Mouse (Mus musculus): ENCODE measurements at regions not wholly inside any gene's neighbourhood (a gene's known extent, or its start where the extent isn't known, plus 50 kb on each side); places are given as distances from the start of the nearest gene placed in this dataset.

DNA sequence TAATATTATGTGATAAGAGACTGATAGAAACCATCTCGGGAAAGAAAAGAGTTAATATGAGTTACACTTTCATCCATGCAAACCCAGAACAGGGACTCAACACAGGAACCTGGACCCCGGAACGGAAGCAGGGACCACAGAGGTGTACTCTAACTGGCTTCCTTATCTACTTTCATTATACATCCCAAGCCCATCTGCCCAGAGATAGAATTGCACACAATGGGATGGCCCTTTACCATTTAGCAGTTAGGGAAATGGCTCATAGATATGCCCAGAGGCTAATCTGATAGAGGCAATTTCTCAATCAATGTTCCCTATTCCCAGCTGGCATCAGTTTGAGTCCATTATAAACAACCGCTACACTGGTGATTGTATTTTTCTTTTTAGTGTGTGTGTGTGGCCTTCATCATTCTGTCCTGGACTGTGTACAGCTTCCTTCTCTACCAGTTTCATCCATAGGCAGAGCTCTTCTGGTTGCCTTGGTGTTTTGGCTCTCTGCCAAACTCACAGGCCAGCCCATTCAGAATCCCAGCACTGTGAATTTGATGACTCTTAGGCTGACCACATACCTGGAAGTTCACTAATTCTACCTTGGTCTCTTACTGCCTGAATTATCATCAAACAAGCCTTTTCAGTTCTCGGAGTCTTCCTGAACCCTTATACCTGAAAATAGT lies 594.1 kb downstream of the Trib2 start:
- ATAC-seq (replicated peaks; ENCODE audit: insufficient number of reproducible peaks, low FRiP score, low TSS enrichment, low read depth): no peak
- 92% methylated on average over 5 of the region's 5 CpGs for WGBS
- no peak overlapping the region for H3K27ac ChIP-seq (replicated peaks; ENCODE audit: low read depth, low read length)

DNA sequence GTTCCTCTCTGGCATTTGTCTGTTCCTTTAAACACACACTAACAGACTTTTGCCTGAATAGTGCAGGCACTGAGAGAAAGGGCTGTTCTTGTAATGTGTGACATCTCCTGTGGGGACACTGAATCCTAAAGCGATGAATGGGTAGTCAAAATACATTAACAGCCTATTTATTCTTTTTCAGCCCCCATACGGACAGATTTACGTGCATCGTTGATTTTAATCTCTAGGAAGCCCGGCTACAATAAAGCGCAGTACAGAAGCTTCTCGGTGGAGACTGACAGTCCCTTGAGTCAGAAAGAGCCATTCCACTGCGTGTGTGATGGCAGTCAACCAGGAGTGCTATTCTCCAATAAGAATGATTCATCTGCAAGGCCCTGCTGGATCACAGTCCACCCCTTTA lies 598.2 kb downstream of the Trib2 start:
- Histone ChIP-seq H3K4me1 (ENCODE audit: control insufficient read depth, insufficient read depth, low read length) (no peaks in the 10 kb centered on the region), H3K4me2 (ENCODE audit: low read depth, low read length) (no peak overlapping the region), H3K27me3 (ENCODE audit: control insufficient read depth, insufficient read depth, low read length) (no peaks in the 10 kb centered on the region), H3K27ac (replicated peaks; ENCODE audit: low read depth, low read length) (no peak overlapping the region), H3K36me3 (replicated peaks; ENCODE audit: control insufficient read depth, insufficient read depth, low read depth, low read length) (no peaks in the 10 kb centered on the region), H3K9ac (replicated peaks; ENCODE audit: low read length) (no peak overlapping the region), H3K4me3 (ENCODE audit: low read depth, low read length) (no peak overlapping the region), H3K9me3 (replicated peaks; ENCODE audit: control insufficient read depth, low read length) (no peaks in the 10 kb centered on the region)
- DNase-seq (ENCODE audit: low spot score) (no peak), ATAC-seq (replicated peaks; ENCODE audit: insufficient number of reproducible peaks, low FRiP score, low TSS enrichment, low read depth) (no peak)
- 81% methylated on average over 8 of the region's 8 CpGs for WGBS

More for the DNA sequence above, 594.1 kb downstream of the Trib2 start:
- H3K4me2 ChIP-seq (ENCODE audit: low read depth, low read length): no peak overlapping the region
- H3K9me3 ChIP-seq (replicated peaks; ENCODE audit: control insufficient read depth, low read length): no peaks in the 10 kb centered on the region
- no peak overlapping the region for H3K4me3 ChIP-seq (ENCODE audit: low read depth, low read length)
- no peaks in the 10 kb centered on the region for H3K36me3 ChIP-seq (replicated peaks; ENCODE audit: control insufficient read depth, insufficient read depth, low read depth, low read length)
- no peaks in the 10 kb centered on the region for H3K27me3 ChIP-seq (ENCODE audit: control insufficient read depth, insufficient read depth, low read length)
- no peaks in the 10 kb centered on the region for H3K4me1 ChIP-seq (ENCODE audit: control insufficient read depth, insufficient read depth, low read length)
- no peak overlapping the region for H3K9ac ChIP-seq (replicated peaks; ENCODE audit: low read length)
- no peak for DNase-seq (ENCODE audit: low spot score)

DNA sequence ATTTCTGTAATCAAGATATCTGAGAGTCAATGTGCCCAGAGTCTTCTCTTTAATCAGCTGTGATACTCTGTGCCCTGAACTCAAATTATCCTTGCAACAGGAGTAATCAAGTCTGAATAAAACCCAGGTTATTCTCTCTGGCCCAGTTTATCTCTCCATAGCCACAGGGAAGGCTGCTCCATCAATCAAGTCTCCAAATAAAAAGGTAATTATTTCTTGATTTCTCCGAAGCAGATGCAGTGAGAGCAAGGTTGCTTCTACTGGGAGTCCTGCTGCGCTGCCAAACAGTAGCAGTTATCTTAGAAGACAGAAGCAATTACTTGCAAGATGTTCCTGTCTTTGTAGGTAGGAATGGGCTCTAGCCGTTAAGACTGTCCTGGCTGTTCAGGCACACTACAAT lies 600.5 kb downstream of the Trib2 start:
- Histone ChIP-seq H3K4me2 (ENCODE audit: low read depth, low read length) (no peak overlapping the region), H3K27me3 (ENCODE audit: control insufficient read depth, insufficient read depth, low read length) (no peaks in the 10 kb centered on the region), H3K4me3 (ENCODE audit: low read depth, low read length) (no peak overlapping the region), H3K4me1 (ENCODE audit: control insufficient read depth, insufficient read depth, low read length) (no peaks in the 10 kb centered on the region), H3K9ac (replicated peaks; ENCODE audit: low read length) (no peak overlapping the region), H3K36me3 (replicated peaks; ENCODE audit: control insufficient read depth, insufficient read depth, low read depth, low read length) (no peaks in the 10 kb centered on the region), H3K27ac (replicated peaks; ENCODE audit: low read depth, low read length) (no peak overlapping the region), H3K9me3 (replicated peaks; ENCODE audit: control insufficient read depth, low read length) (no peaks in the 10 kb centered on the region)
- 70% methylated on average over 3 of the region's 3 CpGs for WGBS
- ATAC-seq (replicated peaks; ENCODE audit: insufficient number of reproducible peaks, low FRiP score, low TSS enrichment, low read depth) (no peak), DNase-seq (ENCODE audit: low spot score) (no peak)

DNA sequence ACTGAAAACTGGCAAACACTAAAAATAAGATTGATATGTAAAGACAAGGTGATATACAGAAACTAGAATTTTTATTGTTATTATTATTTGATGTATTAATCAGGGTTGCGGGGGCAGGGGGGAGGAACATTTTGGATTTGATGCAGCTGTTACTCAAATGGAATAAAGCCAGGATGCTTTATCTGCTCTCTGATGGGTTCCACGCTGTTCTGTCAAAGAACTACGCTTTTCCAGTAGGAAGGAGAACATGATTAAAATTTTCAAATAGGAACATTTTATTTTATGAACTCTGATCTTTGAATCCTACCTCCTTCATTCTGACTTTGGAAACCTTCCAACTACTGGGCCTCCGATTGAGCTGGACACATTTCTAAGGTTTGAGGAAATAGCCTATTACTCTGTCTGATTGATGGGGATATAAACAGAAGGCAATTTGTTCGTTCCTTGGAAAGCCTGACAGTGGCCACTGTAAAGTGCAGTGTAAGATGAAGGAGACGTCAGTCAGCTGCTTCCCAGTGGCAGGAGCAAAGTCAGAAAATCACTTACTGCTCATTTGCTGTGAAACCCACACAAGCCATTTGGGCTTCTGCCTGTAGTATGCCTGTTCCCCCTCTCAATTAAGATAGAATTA lies 642.2 kb downstream of the Trib2 start:
- Histone ChIP-seq H3K36me3 (replicated peaks; ENCODE audit: control insufficient read depth, insufficient read depth, low read depth, low read length) (no peaks in the 10 kb centered on the region), H3K27ac (replicated peaks; ENCODE audit: low read depth, low read length) (no peak overlapping the region), H3K4me2 (ENCODE audit: low read depth, low read length) (no peak overlapping the region), H3K27me3 (ENCODE audit: control insufficient read depth, insufficient read depth, low read length) (no peaks in the 10 kb centered on the region), H3K9ac (replicated peaks; ENCODE audit: low read length) (no peak overlapping the region), H3K9me3 (replicated peaks; ENCODE audit: control insufficient read depth, low read length) (no peaks in the 10 kb centered on the region), H3K4me1 (ENCODE audit: control insufficient read depth, insufficient read depth, low read length) (no peaks in the 10 kb centered on the region), H3K4me3 (ENCODE audit: low read depth, low read length) (no peak overlapping the region)
- ATAC-seq (replicated peaks; ENCODE audit: insufficient number of reproducible peaks, low FRiP score, low TSS enrichment, low read depth): no peak
- WGBS: 55% methylated on average over 6 of the region's 6 CpGs
- no peak for DNase-seq (ENCODE audit: low spot score)

DNA sequence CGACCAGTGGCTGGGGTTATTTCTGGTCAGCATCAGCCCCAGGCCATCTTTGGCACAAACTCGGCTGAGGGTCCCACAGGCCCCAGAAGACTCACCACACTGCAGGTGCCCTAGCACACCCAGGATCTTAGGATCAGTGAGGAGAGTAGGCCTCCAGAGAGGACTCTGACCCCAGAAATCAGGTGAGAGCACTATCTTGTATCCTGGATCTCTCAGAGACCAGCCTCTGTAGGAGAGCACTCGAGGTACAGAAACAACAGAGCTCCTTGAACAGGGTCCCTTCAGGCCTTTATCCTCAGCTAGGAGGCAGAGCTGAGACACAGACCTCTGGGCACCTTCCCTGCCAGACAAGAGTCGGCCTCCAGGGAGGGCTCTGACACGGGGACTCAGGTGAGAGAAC lies 654.1 kb downstream of the Trib2 start:
- DNase-seq (ENCODE audit: low spot score) (no peak), ATAC-seq (replicated peaks; ENCODE audit: insufficient number of reproducible peaks, low FRiP score, low TSS enrichment, low read depth) (no peak)
- Histone ChIP-seq H3K4me2 (ENCODE audit: low read depth, low read length) (no peak overlapping the region), H3K4me1 (ENCODE audit: control insufficient read depth, insufficient read depth, low read length) (no peaks in the 10 kb centered on the region), H3K36me3 (replicated peaks; ENCODE audit: control insufficient read depth, insufficient read depth, low read depth, low read length) (no peaks in the 10 kb centered on the region), H3K9me3 (replicated peaks; ENCODE audit: control insufficient read depth, low read length) (no peaks in the 10 kb centered on the region), H3K9ac (replicated peaks; ENCODE audit: low read length) (no peak overlapping the region), H3K27me3 (ENCODE audit: control insufficient read depth, insufficient read depth, low read length) (no peaks in the 10 kb centered on the region), H3K27ac (replicated peaks; ENCODE audit: low read depth, low read length) (no peak overlapping the region), H3K4me3 (ENCODE audit: low read depth, low read length) (no peak overlapping the region)
- 69% methylated on average over 5 of the region's 5 CpGs for WGBS

DNA sequence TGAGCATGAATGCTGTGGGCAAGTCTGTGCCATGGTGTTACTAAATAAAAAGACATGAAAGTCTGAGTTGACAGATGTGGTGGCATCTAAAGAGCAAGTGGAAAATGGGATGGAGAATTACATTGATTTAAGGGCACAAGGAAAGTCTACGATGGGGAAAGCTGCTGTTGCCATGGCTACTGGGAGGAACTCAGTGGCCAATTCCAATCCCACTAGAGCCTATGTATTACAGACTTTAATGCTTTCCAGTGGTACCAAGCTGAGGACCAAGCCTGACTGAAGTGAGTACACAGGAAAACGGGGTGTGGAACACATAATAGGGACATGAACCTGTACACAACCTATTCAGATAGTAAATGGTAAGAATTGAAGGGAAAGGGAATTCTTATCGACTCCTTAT lies 654.9 kb downstream of the Trib2 start:
- ATAC-seq (replicated peaks; ENCODE audit: insufficient number of reproducible peaks, low FRiP score, low TSS enrichment, low read depth): no peak
- DNase-seq (ENCODE audit: low spot score): no peak
- no peak overlapping the region for H3K9ac ChIP-seq (replicated peaks; ENCODE audit: low read length)
- 73% methylated on average over 3 of the region's 3 CpGs for WGBS
- no peaks in the 10 kb centered on the region for H3K36me3 ChIP-seq (replicated peaks; ENCODE audit: control insufficient read depth, insufficient read depth, low read depth, low read length)
- H3K4me1 ChIP-seq (ENCODE audit: control insufficient read depth, insufficient read depth, low read length): no peaks in the 10 kb centered on the region
- H3K9me3 ChIP-seq (replicated peaks; ENCODE audit: control insufficient read depth, low read length): no peaks in the 10 kb centered on the region
- H3K4me2 ChIP-seq (ENCODE audit: low read depth, low read length): no peak overlapping the region
- no peak overlapping the region for H3K27ac ChIP-seq (replicated peaks; ENCODE audit: low read depth, low read length)
- H3K27me3 ChIP-seq (ENCODE audit: control insufficient read depth, insufficient read depth, low read length): no peaks in the 10 kb centered on the region
- H3K4me3 ChIP-seq (ENCODE audit: low read depth, low read length): no peak overlapping the region

DNA sequence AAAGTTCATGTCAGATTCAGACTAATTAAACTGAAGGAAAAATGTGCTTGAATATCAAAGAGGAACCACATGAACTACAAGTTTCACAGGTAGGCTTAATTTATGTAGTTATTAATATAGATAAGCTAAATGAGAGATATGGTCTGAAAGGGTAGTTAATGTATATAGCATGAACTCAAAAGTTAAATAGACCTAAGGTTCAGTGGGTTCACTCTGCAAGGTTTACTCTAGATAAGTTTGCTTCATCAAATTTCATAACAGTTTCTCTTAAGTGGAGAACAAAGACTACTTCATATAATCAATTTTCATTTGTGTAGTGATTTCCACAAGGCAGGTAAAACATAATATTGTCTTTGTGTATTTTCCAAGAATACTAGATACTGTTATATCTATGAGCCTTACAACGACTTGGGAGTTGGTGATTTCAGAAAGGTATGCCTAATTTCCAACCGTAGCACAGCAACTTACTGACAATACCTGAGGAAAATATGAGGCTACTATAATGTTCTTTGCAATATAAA lies 656.2 kb downstream of the Trib2 start:
- ATAC-seq (replicated peaks; ENCODE audit: insufficient number of reproducible peaks, low FRiP score, low TSS enrichment, low read depth) (no peak), DNase-seq (ENCODE audit: low spot score) (no peak)
- Histone ChIP-seq H3K27ac (replicated peaks; ENCODE audit: low read depth, low read length) (no peak overlapping the region), H3K36me3 (replicated peaks; ENCODE audit: control insufficient read depth, insufficient read depth, low read depth, low read length) (no peaks in the 10 kb centered on the region), H3K9me3 (replicated peaks; ENCODE audit: control insufficient read depth, low read length) (no peaks in the 10 kb centered on the region), H3K9ac (replicated peaks; ENCODE audit: low read length) (no peak overlapping the region), H3K4me2 (ENCODE audit: low read depth, low read length) (no peak overlapping the region), H3K4me3 (ENCODE audit: low read depth, low read length) (no peak overlapping the region), H3K27me3 (ENCODE audit: control insufficient read depth, insufficient read depth, low read length) (no peaks in the 10 kb centered on the region), H3K4me1 (ENCODE audit: control insufficient read depth, insufficient read depth, low read length) (no peaks in the 10 kb centered on the region)
- WGBS: 93% methylated on average over 2 of the region's 2 CpGs

DNA sequence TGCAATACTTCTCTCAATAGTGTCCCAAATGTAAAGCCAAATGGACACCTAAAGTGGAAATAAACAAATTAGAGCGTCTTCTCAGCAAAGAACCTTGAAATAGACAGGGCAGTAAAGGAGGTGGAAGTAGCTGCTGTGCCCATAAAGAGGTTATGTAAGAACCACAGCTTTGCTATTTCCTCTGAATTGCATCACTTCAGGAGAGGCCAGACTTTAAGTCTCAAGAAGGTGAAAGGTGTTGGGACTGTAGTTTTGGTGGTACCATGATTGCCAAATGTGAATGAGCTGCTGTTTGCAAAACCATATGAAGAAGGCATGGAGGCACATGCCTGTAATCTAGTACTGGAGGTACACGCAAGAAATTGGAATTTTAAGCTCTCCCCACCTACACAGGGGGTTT lies 670.3 kb downstream of the Trib2 start:
- no peak overlapping the region for H3K4me3 ChIP-seq (ENCODE audit: low read depth, low read length)
- no peak for DNase-seq (ENCODE audit: low spot score)
- H3K27me3 ChIP-seq (ENCODE audit: control insufficient read depth, insufficient read depth, low read length): no peaks in the 10 kb centered on the region
- no peak overlapping the region for H3K9ac ChIP-seq (replicated peaks; ENCODE audit: low read length)
- no peaks in the 10 kb centered on the region for H3K4me1 ChIP-seq (ENCODE audit: control insufficient read depth, insufficient read depth, low read length)
- H3K27ac ChIP-seq (replicated peaks; ENCODE audit: low read depth, low read length): no peak overlapping the region
- no peaks in the 10 kb centered on the region for H3K9me3 ChIP-seq (replicated peaks; ENCODE audit: control insufficient read depth, low read length)
- H3K36me3 ChIP-seq (replicated peaks; ENCODE audit: control insufficient read depth, insufficient read depth, low read depth, low read length): no peaks in the 10 kb centered on the region
- ATAC-seq (replicated peaks; ENCODE audit: insufficient number of reproducible peaks, low FRiP score, low TSS enrichment, low read depth): no peak
- 75% methylated on average over 2 of the region's 2 CpGs for WGBS
- no peak overlapping the region for H3K4me2 ChIP-seq (ENCODE audit: low read depth, low read length)

Data from embryonic facial prominence, embryonic 11.5 days (tissue).